Mouse (Mus musculus): ENCODE data around the gene Enpp1. TPM values are rescaled to one million over a fixed set of nuclear protein-coding genes. Genes with fewer than 3 reads are reported as not detected.

The Enpp1 gene
- polyA plus RNA-seq, 1 experiment from 2014 or later: 1.2 TPM

DNA sequence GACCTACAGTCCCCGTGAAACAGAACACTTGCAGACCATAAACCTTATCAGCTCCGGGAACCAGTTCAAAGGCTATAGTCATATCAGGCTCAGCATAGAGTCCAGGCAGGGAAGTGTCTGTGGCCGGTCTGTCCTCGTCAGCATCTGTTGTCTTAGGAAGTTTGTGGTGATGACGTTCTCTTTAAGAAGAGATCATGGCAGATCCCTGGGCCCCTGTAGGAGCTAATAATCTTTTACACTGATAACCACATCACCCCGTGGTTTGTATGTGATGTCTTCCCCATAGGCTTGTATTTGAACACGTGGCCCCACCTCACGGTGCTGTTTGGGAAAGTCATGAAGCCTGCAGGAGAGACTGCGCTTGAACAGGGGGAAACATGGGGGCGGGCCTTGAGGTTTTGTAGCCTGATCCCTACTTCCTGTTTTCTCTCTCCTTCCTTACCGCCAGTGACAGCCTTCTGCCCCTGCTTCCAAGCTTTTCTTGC, 76.6 kb downstream of the Enpp1 start:
- Histone ChIP-seq H3K4me3 (ENCODE audit: low read depth, low read length) (no peak overlapping the region), H3K9me3 (ENCODE audit: control insufficient read depth, low read length) (no peaks in the 10 kb centered on the region), H3K27me3 (ENCODE audit: control insufficient read depth, insufficient read depth, low read length) (no peaks in the 10 kb centered on the region), H3K27ac (ENCODE audit: low read depth, low read length) (no peak overlapping the region), H3K36me3 (ENCODE audit: control insufficient read depth, insufficient read depth, low read length) (no peaks in the 10 kb centered on the region), H3K4me2 (no peak overlapping the region), H3K9ac (ENCODE audit: low read length) (no peak overlapping the region), H3K4me1 (ENCODE audit: control insufficient read depth, insufficient read depth, low read length) (no peaks in the 10 kb centered on the region; the same call in 1 of the 2 replicates)
- ATAC-seq (ENCODE audit: low FRiP score): no peak
- WGBS: 85% methylated on average over 11 of the region's 11 CpGs
- peak; percentile 37 for DNase-seq (ENCODE audit: low spot score, missing footprints)

DNA sequence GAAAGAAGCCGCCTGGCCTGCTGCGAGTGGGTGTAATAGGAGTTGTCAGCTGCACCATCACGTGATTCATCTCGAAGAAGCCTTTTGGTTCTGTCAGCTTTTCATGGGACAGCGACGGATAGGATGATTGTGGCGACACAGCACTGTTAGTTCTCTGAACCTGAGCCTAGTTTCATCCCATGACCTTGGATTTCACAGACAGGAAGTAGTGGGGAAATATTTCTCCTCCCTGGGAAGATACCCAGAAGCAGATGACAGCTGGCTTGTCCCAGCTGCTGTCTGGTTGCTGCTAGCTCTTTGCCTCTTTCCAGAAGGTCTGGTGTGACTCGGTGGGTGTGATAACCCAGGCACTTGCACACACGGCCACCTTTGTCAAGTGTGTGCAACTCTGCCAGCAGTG, 77.7 kb downstream of the Enpp1 start:
- H3K9me3 ChIP-seq (ENCODE audit: control insufficient read depth, low read length): no peaks in the 10 kb centered on the region
- DNase-seq (ENCODE audit: low spot score, missing footprints) (peak; percentile 70), ATAC-seq (ENCODE audit: low FRiP score) (no peak)
- no peak overlapping the region for H3K9ac ChIP-seq (ENCODE audit: low read length)
- WGBS: 88% methylated on average over 9 of the region's 9 CpGs
- H3K4me1 ChIP-seq (ENCODE audit: control insufficient read depth, insufficient read depth, low read length): no peaks in the 10 kb centered on the region; the same call in 1 of the 2 replicates
- no peaks in the 10 kb centered on the region for H3K36me3 ChIP-seq (ENCODE audit: control insufficient read depth, insufficient read depth, low read length)
- no peak overlapping the region for H3K4me3 ChIP-seq (ENCODE audit: low read depth, low read length)
- H3K27ac ChIP-seq (ENCODE audit: low read depth, low read length): no peak overlapping the region
- H3K27me3 ChIP-seq (ENCODE audit: control insufficient read depth, insufficient read depth, low read length): no peaks in the 10 kb centered on the region
- H3K4me2 ChIP-seq: no peak overlapping the region

DNA sequence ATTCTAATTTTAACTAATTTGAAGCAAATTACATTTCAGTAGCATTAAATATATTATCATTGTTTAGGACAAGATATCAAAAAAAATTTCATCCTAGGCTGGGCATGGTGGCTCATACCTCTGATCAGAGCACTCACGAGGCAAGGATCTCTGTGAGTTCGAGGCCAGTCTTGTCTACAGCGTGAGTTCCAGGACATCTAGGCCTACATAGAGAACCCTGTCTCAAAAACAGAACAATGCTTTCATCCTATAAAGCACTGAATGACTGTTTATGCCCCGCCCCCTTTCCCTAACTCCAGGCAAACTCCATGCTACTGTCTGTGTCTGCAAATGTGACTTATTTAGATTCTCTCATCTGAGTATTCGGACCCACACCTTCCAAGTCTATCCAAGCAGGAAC, 80.8 kb downstream of the Enpp1 start:
- 91% methylated on average over 5 of the region's 5 CpGs for WGBS
- DNase-seq (ENCODE audit: low spot score, missing footprints): no peak
- H3K9ac ChIP-seq (ENCODE audit: low read length): no peak overlapping the region
- H3K4me1 ChIP-seq (ENCODE audit: control insufficient read depth, insufficient read depth, low read length): no peaks in the 10 kb centered on the region
- no peak overlapping the region for H3K4me2 ChIP-seq
- no peaks in the 10 kb centered on the region for H3K9me3 ChIP-seq (ENCODE audit: control insufficient read depth, low read length)
- no peaks in the 10 kb centered on the region for H3K27me3 ChIP-seq (ENCODE audit: control insufficient read depth, insufficient read depth, low read length)
- H3K27ac ChIP-seq (ENCODE audit: low read depth, low read length): no peak overlapping the region
- H3K36me3 ChIP-seq (ENCODE audit: control insufficient read depth, insufficient read depth, low read length): no peaks in the 10 kb centered on the region
- ATAC-seq (ENCODE audit: low FRiP score): peak; percentile 25; the same call in 1 of the 2 replicates
- no peak overlapping the region for H3K4me3 ChIP-seq (ENCODE audit: low read depth, low read length)

DNA sequence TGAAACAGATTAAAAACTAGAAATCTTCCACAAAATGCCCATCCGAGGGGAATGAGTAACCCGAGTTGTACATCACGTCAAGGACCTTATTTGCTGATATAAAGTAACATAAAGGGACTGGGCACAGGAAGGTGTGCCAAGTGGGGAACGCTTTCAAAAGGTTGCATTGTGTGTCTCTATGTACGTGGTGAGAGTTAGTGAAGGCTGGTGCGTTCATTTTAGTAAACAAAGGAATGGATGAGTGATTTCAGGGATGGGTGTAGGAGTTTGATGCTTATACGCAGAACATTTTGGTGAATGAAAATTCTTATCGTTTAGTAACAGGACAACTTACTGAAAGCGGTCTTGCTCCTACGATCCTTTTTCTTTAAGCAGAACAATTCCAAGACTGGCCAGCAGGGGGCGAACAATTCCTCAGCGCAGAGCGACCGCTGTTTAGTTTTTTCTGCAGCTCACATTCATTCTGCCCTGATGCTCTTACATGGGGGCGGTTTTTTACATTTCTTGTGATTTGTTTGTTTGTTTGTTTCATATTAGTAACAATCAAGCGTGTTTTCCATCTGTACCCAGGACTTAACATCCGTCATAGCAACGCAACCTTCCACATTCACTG, 81.4 kb downstream of the Enpp1 start:
- ATAC-seq (ENCODE audit: low FRiP score) (peak; percentile 46; the same call in 1 of the 2 replicates), DNase-seq (ENCODE audit: low spot score, missing footprints) (peak; percentile 99)
- H3K27me3 ChIP-seq (ENCODE audit: control insufficient read depth, insufficient read depth, low read length): no peaks in the 10 kb centered on the region
- WGBS: 27% methylated on average over 18 of the region's 18 CpGs
- H3K9ac ChIP-seq (ENCODE audit: low read length): no peak overlapping the region
- no peaks in the 10 kb centered on the region for H3K36me3 ChIP-seq (ENCODE audit: control insufficient read depth, insufficient read depth, low read length)
- H3K9me3 ChIP-seq (ENCODE audit: control insufficient read depth, low read length): no peaks in the 10 kb centered on the region
- H3K4me1 ChIP-seq (ENCODE audit: control insufficient read depth, insufficient read depth, low read length): no peaks in the 10 kb centered on the region
- H3K27ac ChIP-seq (ENCODE audit: low read depth, low read length): no peak overlapping the region
- H3K4me2 ChIP-seq: peak overlapping the region; percentile 8; the same call in 1 of the 2 replicates
- H3K4me3 ChIP-seq (ENCODE audit: low read depth, low read length): no peak overlapping the region

DNA sequence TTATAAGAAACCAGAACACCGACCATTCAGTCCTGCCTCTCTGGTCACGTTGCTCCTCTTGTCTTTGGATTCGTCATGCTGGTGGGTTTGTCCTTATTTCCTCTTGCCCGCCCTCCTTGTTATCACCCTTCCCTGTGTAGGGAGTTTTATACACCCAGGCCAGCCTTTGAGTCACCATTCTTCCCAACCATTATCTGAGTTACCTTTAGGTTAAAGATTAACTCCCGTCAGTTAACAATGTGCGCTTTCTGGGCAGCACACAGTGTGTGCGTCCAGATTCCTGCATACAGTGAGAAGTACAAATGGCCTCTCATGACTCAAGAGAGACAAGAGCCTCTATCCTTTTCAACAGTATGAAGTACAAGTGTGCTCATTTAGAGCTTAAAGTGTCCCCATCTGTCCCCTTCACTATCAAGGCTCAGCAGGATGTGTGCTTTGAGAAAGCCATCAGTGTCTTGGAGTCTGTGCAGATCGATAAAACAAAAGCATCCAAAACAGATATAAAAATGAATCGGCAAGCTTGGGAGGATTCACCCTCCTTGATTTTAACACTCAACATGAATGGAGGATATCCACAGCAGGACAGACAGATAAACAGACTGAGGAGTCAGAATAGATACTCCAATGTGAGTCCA, 82.8 kb downstream of the Enpp1 start:
- peak; percentile 79 for DNase-seq (ENCODE audit: low spot score, missing footprints)
- WGBS: 83% methylated on average over 9 of the region's 9 CpGs

DNA sequence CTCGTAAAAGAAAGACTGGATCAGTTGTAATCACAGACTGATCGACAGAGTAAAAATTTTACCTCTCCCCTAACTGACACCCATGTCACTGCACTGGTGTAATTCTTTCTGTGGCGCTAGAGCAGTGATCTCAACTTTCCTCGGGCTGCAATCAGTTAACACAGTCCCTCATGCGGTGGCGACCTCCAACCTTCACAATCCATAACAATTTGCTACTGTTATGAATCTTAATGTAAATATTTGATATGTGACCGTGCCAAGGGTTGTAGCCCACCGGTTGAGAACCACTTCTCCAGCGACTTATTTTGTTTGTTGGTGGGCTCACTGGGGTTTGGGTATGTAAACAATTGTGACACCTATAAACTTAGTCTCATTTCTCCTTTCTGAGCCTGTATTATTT, 83.5 kb downstream of the Enpp1 start:
- Histone ChIP-seq H3K9ac (ENCODE audit: low read length) (no peak overlapping the region), H3K9me3 (ENCODE audit: control insufficient read depth, low read length) (no peaks in the 10 kb centered on the region), H3K27me3 (ENCODE audit: control insufficient read depth, insufficient read depth, low read length) (no peaks in the 10 kb centered on the region), H3K4me1 (ENCODE audit: control insufficient read depth, insufficient read depth, low read length) (no peaks in the 10 kb centered on the region), H3K4me3 (ENCODE audit: low read depth, low read length) (no peak overlapping the region), H3K36me3 (ENCODE audit: control insufficient read depth, insufficient read depth, low read length) (no peaks in the 10 kb centered on the region), H3K4me2 (no peak overlapping the region), H3K27ac (ENCODE audit: low read depth, low read length) (no peak overlapping the region)
- DNase-seq (ENCODE audit: low spot score, missing footprints) (peak; percentile 56), ATAC-seq (ENCODE audit: low FRiP score) (no peak)
- 83% methylated on average over 9 of the region's 9 CpGs for WGBS

More for the DNA sequence above, 82.8 kb downstream of the Enpp1 start:
- H3K27me3 ChIP-seq (ENCODE audit: control insufficient read depth, insufficient read depth, low read length): no peaks in the 10 kb centered on the region
- no peaks in the 10 kb centered on the region for H3K4me1 ChIP-seq (ENCODE audit: control insufficient read depth, insufficient read depth, low read length)
- H3K4me2 ChIP-seq: no peak overlapping the region
- no peaks in the 10 kb centered on the region for H3K36me3 ChIP-seq (ENCODE audit: control insufficient read depth, insufficient read depth, low read length)
- H3K27ac ChIP-seq (ENCODE audit: low read depth, low read length): no peak overlapping the region
- H3K9ac ChIP-seq (ENCODE audit: low read length): no peak overlapping the region
- no peak for ATAC-seq (ENCODE audit: low FRiP score)
- no peaks in the 10 kb centered on the region for H3K9me3 ChIP-seq (ENCODE audit: control insufficient read depth, low read length)
- H3K4me3 ChIP-seq (ENCODE audit: low read depth, low read length): no peak overlapping the region

DNA sequence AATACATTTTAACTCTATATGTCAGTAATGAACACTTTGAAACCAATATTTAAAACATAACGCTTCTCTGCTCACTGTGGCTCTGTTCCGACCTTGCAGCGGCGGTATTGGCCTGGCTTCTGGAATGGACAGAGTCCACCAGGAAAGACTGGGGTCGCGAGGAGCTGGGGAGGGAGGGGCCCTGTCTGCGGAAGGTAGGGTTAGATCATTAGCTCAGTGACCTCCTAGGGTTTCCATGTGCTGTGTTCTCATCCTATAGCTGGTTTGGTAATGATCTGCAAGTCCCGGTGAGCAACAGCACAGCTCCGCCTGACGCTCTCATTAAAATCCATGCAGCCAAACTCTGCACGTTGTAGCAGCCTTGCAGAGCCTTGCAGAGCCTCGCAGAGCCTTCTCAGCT, 84.7 kb downstream of the Enpp1 start:
- H3K27me3 ChIP-seq (ENCODE audit: control insufficient read depth, insufficient read depth, low read length): no peaks in the 10 kb centered on the region
- no peak overlapping the region for H3K9ac ChIP-seq (ENCODE audit: low read length)
- H3K4me1 ChIP-seq (ENCODE audit: control insufficient read depth, insufficient read depth, low read length): no peaks in the 10 kb centered on the region
- no peaks in the 10 kb centered on the region for H3K9me3 ChIP-seq (ENCODE audit: control insufficient read depth, low read length)
- H3K4me2 ChIP-seq: no peak overlapping the region
- no peak for ATAC-seq (ENCODE audit: low FRiP score)
- WGBS: 79% methylated on average over 12 of the region's 12 CpGs
- DNase-seq (ENCODE audit: low spot score, missing footprints): no peak
- H3K4me3 ChIP-seq (ENCODE audit: low read depth, low read length): no peak overlapping the region
- H3K27ac ChIP-seq (ENCODE audit: low read depth, low read length): no peak overlapping the region
- no peaks in the 10 kb centered on the region for H3K36me3 ChIP-seq (ENCODE audit: control insufficient read depth, insufficient read depth, low read length)

DNA sequence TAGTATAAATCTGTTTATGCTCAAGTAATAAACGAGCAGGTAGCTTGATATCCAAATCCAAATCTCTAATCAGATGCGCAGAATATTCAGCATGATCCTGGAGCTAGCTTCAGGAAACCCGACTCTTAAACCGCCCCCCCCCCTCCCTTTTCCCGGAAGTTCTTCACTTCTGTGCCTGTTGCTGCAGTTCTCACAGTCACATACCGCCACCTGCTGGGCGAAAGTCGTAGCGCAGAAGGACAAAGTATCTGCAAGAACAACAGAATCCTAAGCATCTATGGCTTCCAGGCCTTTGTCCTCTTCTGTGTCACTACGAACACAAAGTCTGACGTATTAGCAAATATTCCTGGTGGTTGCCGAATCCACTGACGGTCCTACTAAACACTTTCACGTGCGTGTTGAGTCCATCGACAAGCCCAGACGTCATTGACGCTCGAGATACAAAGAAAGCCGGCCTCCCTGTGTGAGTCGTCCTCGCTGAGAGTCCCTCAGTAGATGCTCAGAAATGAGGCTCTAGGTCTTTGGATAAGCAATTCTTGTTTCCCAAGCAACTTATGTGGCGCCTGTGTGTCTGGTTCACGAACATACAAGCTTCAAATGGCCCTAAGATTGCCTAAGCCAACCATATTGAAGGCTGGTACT, 86.8 kb downstream of the Enpp1 start:
- Histone ChIP-seq H3K27ac (ENCODE audit: low read depth, low read length) (no peak overlapping the region), H3K27me3 (ENCODE audit: control insufficient read depth, insufficient read depth, low read length) (no peaks in the 10 kb centered on the region), H3K4me2 (peak overlapping the region; percentile 11; the same call in 1 of the 2 replicates), H3K9me3 (ENCODE audit: control insufficient read depth, low read length) (no peaks in the 10 kb centered on the region), H3K9ac (ENCODE audit: low read length) (no peak overlapping the region), H3K36me3 (ENCODE audit: control insufficient read depth, insufficient read depth, low read length) (no peaks in the 10 kb centered on the region), H3K4me1 (ENCODE audit: control insufficient read depth, insufficient read depth, low read length) (no peaks in the 10 kb centered on the region), H3K4me3 (ENCODE audit: low read depth, low read length) (no peak overlapping the region)
- WGBS: 38% methylated on average over 24 of the region's 24 CpGs
- DNase-seq (ENCODE audit: low spot score, missing footprints) (peak; percentile 100), ATAC-seq (ENCODE audit: low FRiP score) (peak; percentile 66)

DNA sequence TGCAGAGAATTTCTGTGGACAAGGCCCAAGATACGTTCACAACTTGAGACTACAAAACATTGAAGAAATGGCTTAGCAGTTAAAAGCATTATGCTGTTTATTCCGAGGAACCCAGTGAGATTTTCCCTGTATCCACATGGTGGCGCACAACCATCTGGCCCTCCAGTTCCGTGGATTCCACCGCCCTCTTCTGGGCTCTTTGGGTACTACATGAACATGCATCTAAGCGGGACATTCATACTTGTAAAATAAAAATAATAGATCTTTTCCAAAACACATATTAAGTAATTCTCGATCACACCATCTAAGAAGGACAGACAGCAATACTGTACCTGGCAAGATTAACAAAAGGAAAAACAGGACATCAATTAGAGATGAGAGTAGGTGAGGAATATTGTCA, 89.4 kb downstream of the Enpp1 start:
- WGBS: 26% methylated on average over 7 of the region's 7 CpGs
- Histone ChIP-seq H3K4me2 (no peak overlapping the region), H3K4me1 (ENCODE audit: control insufficient read depth, insufficient read depth, low read length) (no peaks in the 10 kb centered on the region), H3K9me3 (ENCODE audit: control insufficient read depth, low read length) (no peaks in the 10 kb centered on the region), H3K36me3 (ENCODE audit: control insufficient read depth, insufficient read depth, low read length) (no peaks in the 10 kb centered on the region), H3K27me3 (ENCODE audit: control insufficient read depth, insufficient read depth, low read length) (no peaks in the 10 kb centered on the region), H3K9ac (ENCODE audit: low read length) (no peak overlapping the region), H3K4me3 (ENCODE audit: low read depth, low read length) (no peak overlapping the region), H3K27ac (ENCODE audit: low read depth, low read length) (no peak overlapping the region)
- peak; percentile 94 for DNase-seq (ENCODE audit: low spot score, missing footprints)
- no peak for ATAC-seq (ENCODE audit: low FRiP score)

All from midbrain, embryonic 11.5 days (tissue).